Mouse (Mus musculus): ENCODE measurements around the gene Atp5c1.

GRCm38 (mm10) chr2:10128571-10128970 lies 48.3 kb upstream of the Atp5c1 start:
- TF ChIP-seq POLR2A (IDR thresholded peaks at IDR 0.05; ENCODE audit: borderline replicate concordance, low read depth, low read length) (no peak), CTCF (IDR thresholded peaks at IDR 0.05; ENCODE audit: low read depth, low read length) (no peak)

All from bone marrow macrophage, adult 2 months (primary cell).